Mouse (Mus musculus) adrenal gland, adult 8-10 months (tissue): ENCODE data around the gene Rex1bd. TPM values are rescaled to one million over a fixed set of nuclear protein-coding genes. Genes with fewer than 3 reads are reported as not detected.

Experiments
- total RNA-seq, 4 experiments: library from RNA; stranded (reverse); gene quantifications; 2 replicates each; pipeline ENCODE4 v1.2.4; 2022

Gene Rex1bd
- total RNA-seq, 4 experiments from 2014 or later, result 126 to 165 (median 148) TPM

Other genes starting within 250 kb of the Rex1bd start
- 10 to 100 TPM; 18.7 to 38.9 (median 29.2) TPM for gene Homer3, start 223.9 kb downstream of the Rex1bd start, total RNA-seq
- gene Ddx49, start 204.3 kb downstream of the Rex1bd start, total RNA-seq, result 10 to 100 TPM; 74.5 to 93.4 (median 86.3) TPM
- gene Cope, start 204.2 kb downstream of the Rex1bd start, total RNA-seq, result 100 to 1,000 TPM; 190 to 236 (median 226) TPM
- gene Cers1, start 191.0 kb downstream of the Rex1bd start, total RNA-seq, result 1 to 10 TPM; 2.8 to 5.3 (median 4.1) TPM
- 1 to 10 TPM in 2 of 4 experiments, under 1 TPM in 2; 0.70 to 1.6 (median 1.1) TPM for gene Gdf1, start 176.9 kb downstream of the Rex1bd start, total RNA-seq
- gene Upf1, start 153.5 kb downstream of the Rex1bd start, total RNA-seq, result 10 to 100 TPM; 64.2 to 82.6 (median 76.1) TPM
- gene Comp, start 133.2 kb downstream of the Rex1bd start, total RNA-seq, result under 1 TPM in 3 of 4 experiments, not detected in 1; 0.17 to 0.61 (median 0.27) TPM
- gene Crtc1, start 67.2 kb downstream of the Rex1bd start, total RNA-seq, result 10 to 100 TPM; 25.3 to 52.7 (median 36.5) TPM
- 10 to 100 TPM; 27.3 to 35.8 (median 30.6) TPM for gene Klhl26, start 29.8 kb downstream of the Rex1bd start, total RNA-seq
- gene Tmem59l, start 19.4 kb downstream of the Rex1bd start, total RNA-seq, result 10 to 100 TPM; 27.2 to 44.6 (median 31.0) TPM
- gene Crlf1, start 13.6 kb downstream of the Rex1bd start, total RNA-seq, result 1 to 10 TPM in 1 of 4 experiments, under 1 TPM in 2, not detected in 1; 0.51 to 1.5 (median 0.59) TPM
- 1,000 to 10,000 TPM; 1,217 to 1,378 (median 1,304) TPM for gene Uba52, start 4.0 kb upstream of the Rex1bd start, total RNA-seq
- 100 to 1,000 TPM; 352 to 405 (median 379) TPM for gene Fkbp8, start 21.0 kb upstream of the Rex1bd start, total RNA-seq
- 10 to 100 TPM; 77.1 to 86.6 (median 80.3) TPM for gene Kxd1, start 21.2 kb upstream of the Rex1bd start, total RNA-seq
- gene Ell, start 32.7 kb upstream of the Rex1bd start, total RNA-seq, result 10 to 100 TPM; 25.2 to 38.3 (median 30.3) TPM
- gene Isyna1, start 87.6 kb upstream of the Rex1bd start, total RNA-seq, result 100 to 1,000 TPM; 124 to 207 (median 158) TPM
- gene Ssbp4, start 102.1 kb upstream of the Rex1bd start, total RNA-seq, result 100 to 1,000 TPM in 2 of 4 experiments, 10 to 100 TPM in 2; 69.3 to 158 (median 120) TPM
- gene Lrrc25, start 109.4 kb upstream of the Rex1bd start, total RNA-seq, result 1 to 10 TPM; 1.5 to 4.4 (median 3.2) TPM
- gene Gdf15, start 125.7 kb upstream of the Rex1bd start, total RNA-seq, result 1 to 10 TPM; 1.8 to 3.5 (median 3.0) TPM
- gene Pgpep1, start 153.6 kb upstream of the Rex1bd start, total RNA-seq, result 100 to 1,000 TPM; 129 to 163 (median 131) TPM
- gene Lsm4, start 166.5 kb upstream of the Rex1bd start, total RNA-seq, result 100 to 1,000 TPM in 1 of 4 experiments, 10 to 100 TPM in 3; 81.4 to 101 (median 86.6) TPM
- 100 to 1,000 TPM; 187 to 329 (median 253) TPM for gene Jund, start 192.2 kb upstream of the Rex1bd start, total RNA-seq
- under 1 TPM in 3 of 4 experiments, not detected in 1; 0.07 to 0.09 (median 0.08) TPM for gene Iqcn, start 196.7 kb upstream of the Rex1bd start, total RNA-seq
- not detected for gene Gm3336, start 211.8 kb upstream of the Rex1bd start, total RNA-seq
- gene Pde4c, start 217.0 kb upstream of the Rex1bd start, total RNA-seq, result under 1 TPM; 0.26 to 0.86 (median 0.30) TPM
- 10 to 100 TPM; 59.6 to 90.1 (median 74.4) TPM for gene Rab3a, start 247.9 kb upstream of the Rex1bd start, total RNA-seq